Mouse (Mus musculus): Measurements from ENCODE around the gene Spsb1.
A peak's percentile ranks its signal among the peaks of the same experiment; 100 is the strongest.

Gene Spsb1

DNA sequence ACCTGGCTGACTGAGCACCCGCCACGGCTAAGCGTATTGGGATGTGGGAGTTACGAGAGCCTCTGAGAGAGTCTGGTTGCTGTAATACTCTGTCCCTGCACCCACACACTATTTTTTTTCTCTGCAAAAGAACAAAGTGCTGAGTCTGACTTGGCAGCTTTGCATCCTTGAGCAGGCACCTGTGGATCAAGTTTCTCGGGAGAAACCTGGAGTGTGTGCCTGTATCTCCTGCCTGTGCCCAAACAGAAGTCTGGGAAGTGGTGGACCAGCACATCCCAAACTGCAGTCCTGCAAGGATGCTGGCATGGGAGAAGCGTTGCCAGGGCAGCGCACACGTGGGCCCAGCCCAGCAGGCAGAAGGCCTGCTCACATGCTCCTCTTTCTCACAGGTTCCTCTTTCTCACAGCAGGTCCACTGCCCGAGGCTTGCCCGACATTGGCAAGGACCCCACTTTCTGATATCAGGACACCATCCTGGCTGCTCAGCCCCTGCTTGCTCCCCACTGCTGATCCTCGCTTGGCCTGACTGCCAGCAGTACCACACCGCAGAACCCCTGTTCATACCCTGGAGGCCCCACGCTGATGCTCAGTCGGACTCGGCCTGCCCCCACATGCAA, 36.3 kb downstream of the Spsb1 start:
- DNase-seq (ENCODE audit: low spot score in 2 of 2), result no peak

DNA sequence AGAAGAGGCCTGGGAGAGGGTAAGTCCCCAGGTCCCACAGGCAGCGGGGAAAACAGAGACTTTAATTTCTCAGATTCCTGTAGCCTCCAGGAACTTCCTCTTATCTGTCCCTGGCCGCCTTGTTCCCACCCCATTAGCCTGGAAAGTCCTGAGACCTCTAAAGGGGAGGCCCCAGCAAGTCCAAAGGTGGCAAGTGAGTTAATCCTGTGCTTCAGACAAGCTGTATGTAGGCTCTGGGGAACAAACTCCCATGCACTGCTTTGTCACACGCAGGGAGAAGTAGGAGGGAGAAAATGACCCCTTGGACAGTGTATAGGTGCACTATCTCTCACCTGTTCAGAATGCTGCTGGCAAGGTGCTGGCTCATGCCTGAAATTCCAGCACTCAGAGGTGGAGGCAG, 38.0 kb downstream of the Spsb1 start:
- no peak for DNase-seq (ENCODE audit: low spot score in 2 of 2)

DNA sequence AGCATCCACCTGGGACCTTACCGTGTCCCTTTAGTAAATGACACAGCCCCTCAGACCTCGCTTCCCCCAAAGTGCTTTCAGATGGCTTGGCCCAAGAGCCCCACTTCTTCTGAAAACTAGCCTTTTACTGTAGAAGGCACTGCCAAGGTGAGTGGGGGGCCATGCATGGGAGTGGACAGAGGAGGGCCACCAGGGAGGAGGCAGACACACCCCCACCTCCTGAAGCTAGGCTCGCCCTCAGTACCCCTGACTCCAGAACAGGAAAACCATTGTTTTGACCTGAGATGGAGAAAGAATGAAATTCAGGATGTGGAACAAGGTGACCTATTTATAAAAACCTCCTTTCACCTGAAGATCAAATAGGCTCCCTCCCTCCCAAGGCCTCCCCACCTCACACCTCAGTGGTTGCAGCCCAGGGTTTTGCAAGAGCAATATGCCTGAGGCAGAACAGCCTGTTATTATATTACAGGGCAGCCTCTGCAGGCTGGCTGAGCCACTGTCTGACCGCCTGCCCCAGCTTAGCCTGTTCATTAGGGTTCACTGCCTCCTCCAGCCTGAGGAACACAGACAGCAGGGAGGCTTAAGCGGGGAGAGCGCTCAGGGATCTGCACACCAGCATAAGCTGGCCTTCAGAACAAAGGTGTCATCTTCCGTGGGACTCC, 41.0 kb downstream of the Spsb1 start:
- DNase-seq (ENCODE audit: low spot score in 2 of 2), result no peak

GRCm38 (mm10) chr4:149912451-149912850, 42.4 kb downstream of the Spsb1 start:
- DNase-seq (ENCODE audit: low spot score in 2 of 2), result no peak

- DNase-seq (ENCODE audit: low spot score in 2 of 2), result no peak
These were observed 44.3 kb downstream of the Spsb1 start for GRCm38 (mm10) chr4:149910558-149910957.

GRCm38 (mm10) chr4:149909551-149909950, 45.3 kb downstream of the Spsb1 start:
- DNase-seq (ENCODE audit: low spot score in 2 of 2), result no peak

DNA sequence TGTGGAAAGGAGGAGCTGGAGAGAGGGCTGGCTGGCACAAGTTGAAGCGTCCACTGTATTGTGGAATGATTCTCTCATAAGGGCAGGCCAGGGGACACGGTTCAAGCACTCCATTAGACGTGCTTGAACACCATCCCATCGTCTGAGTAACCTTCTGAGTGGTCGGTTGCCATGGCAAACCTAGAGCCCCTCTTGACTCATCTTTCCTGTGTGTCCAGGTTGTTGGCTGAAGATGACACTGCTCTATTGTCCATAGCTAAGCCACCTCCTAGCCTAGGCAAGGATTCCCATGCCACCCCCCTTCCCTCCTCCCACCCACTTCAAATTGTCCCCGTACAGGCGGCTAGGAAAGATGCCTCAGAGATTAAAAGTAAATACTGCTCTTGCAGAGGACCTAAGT, 45.9 kb downstream of the Spsb1 start:
- DNase-seq (ENCODE audit: low spot score in 2 of 2), result no peak

DNA sequence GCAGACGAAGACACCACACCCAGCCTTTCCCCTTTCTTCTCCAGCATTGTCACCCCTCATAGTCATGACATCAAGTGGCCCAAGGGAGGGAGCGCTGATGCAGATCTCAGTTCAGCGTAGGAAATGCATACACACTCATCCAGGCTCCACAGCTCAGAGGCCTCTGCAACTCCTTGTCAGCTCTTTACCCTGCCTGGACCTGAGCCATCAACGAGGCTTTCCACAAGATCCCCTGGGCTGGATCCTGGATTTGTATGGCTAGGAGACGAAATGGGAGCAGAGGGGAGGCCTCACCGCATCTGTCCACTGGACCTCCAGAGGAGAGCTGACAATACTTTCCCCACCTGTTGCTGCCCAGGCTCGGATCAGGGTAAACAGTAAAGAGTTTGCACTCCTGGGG, 47.2 kb downstream of the Spsb1 start:
- DNase-seq (ENCODE audit: low spot score in 2 of 2), result no peak

DNA sequence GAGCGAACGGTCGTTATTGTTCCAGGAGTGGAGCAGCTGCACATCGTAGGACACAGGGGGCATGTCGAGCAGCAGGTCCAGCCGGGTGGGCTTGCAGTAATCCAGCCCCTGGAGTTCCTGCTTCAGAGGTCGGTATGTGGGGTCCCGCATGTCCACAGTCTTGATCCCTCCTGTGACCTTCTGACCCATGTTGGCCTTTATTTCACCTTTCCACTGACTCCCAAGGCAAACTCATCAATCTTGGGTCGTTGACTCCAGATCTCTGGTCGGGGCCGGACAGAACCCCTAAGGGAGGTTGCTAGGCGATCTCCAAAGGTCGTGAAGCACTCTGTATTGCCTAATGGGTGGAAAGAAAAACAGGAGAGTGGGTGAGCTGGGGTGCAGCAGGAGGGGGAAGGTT, 47.9 kb downstream of the Spsb1 start:
- DNase-seq (ENCODE audit: low spot score in 2 of 2), result no peak

- DNase-seq (ENCODE audit: low spot score in 2 of 2), result no peak
These were observed 49.4 kb downstream of the Spsb1 start for GRCm38 (mm10) chr4:149905302-149905974.

DNA sequence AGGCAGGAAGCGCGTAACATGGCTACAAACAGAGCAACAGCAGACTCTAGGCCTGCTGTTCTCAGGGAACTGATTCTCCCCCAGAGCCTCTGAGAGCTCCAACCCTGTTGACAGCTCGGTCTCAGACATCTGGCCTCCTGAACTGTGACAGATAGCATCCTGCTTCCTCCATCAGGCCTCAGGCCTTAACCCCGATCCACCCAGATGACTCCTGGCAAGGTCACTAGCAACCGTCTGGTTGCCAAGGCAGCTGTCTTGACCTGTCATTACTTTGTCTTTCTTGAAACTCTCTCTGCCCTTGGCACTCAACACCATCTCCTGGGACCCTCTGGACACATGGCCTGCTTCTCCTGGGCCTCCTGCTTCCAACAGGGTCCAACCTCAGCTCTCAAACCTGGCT, 51.8 kb downstream of the Spsb1 start:
- no peak for DNase-seq (ENCODE audit: low spot score in 2 of 2)

- no peak for DNase-seq (ENCODE audit: low spot score in 2 of 2)
These were observed 53.5 kb downstream of the Spsb1 start for GRCm38 (mm10) chr4:149901349-149901782.

- no peak for DNase-seq (ENCODE audit: low spot score in 2 of 2)
These were observed 57.1 kb downstream of the Spsb1 start for GRCm38 (mm10) chr4:149897661-149898260.

GRCm38 (mm10) chr4:149896024-149896538, 58.8 kb downstream of the Spsb1 start:
- DNase-seq (ENCODE audit: low spot score in 2 of 2), result no peak

DNA sequence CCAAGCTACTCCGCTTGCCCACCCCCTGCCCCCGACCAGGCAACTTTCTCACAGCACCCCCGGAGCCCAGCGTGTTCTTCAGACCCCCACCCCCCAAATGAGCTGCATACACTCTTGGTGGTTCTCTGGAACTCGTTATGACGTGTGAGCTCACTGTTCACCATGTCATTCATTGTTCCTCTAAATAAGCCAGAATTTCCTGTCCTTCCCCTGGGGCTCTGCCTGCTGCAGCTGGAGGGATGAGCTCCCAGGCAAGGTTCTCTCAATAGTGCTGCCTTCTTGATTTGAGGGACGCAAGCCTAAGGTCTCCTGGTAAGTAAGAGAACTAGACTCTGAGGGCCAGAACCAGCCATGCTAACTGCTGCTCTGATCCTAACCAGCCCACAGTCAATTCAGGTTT, 59.6 kb downstream of the Spsb1 start:
- no peak for DNase-seq (ENCODE audit: low spot score in 2 of 2)

DNA sequence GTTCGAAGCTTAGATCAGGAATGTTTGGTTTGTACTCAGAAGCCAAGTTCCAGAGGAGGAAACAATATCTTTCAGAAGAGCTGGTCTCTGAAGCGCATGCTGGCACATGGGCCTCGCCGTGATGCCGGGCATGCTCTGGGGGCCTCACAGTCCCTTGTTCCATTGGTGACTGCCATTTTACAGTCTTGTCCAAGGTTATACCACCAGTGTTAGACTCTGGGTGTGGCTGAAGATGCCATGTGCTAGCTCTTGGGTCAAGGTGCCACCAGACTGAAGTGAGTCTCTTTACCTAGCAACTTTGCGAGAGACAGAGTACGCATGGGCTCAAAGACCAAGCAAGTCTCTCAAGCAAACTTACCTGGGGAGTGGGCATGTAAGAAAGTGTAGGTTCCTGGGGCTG, 60.5 kb downstream of the Spsb1 start:
- no peak for DNase-seq (ENCODE audit: low spot score in 2 of 2)

GRCm38 (mm10) chr4:149893611-149894151, 61.2 kb downstream of the Spsb1 start:
- peak in 1 of 2 experiments; percentile 61 for DNase-seq (ENCODE audit: low spot score in 2 of 2)

DNA sequence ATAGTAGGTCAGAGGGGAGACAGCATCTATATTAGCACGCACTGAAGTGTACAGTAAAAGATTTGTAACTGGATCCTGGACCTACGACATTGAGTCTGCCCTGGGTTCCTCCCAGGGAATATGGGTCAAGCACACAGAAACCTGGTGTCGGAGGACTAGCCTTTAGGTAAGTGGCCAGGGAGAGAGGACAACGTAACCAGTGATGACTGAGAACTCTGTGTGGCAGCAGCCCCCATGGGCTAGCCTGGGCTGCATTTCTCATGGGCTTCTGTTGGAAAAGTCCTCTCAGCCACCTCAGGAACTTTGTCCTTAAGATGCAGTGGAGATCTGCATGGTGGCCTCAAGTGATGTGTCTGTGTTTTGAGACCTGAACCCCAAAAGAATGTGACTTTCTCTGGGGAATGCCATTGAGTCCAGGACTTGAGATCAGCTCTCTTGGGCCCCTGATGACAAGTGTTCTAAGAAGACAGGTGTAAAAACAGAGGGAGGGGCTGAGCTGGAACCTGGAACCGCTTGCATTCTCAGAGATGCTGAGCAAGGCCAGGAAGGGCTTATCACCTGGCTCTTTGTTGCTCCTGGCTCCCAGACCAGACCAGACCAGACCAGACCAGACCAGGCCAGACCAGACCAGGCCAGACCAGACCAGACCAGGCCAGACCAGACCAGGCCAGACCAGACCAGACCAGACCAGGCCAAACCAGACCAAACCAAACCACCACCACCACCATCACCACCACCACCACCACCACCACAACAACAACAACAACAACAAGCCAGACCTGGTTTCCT, 63.5 kb downstream of the Spsb1 start:
- DNase-seq (ENCODE audit: low spot score in 2 of 2), result no peak

GRCm38 (mm10) chr4:149890551-149890950, 64.3 kb downstream of the Spsb1 start:
- peak in 1 of 2 experiments; percentile 50 for DNase-seq (ENCODE audit: low spot score in 2 of 2)

DNA sequence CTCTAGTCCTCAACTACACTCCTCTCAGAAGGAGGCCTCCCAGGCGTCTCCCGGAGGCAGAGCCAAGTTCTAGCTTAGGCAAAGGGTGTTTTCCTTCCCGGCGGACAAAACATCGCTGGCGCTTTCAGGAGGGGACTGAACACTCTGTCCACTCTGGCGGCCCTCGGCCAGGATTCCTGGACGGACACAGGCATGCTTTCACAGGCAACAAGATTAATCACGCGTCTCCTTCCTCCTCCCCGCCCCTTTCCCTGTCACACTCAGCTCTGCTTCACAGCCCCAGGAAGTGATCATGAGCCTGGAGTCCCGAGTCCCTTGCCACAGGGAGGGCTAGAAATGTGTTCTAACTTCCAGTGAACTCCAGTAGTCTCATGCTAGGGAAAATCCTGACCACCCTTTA, 65.0 kb downstream of the Spsb1 start:
- peak; percentile 60 to 91 for DNase-seq (ENCODE audit: low spot score in 2 of 2)

GRCm38 (mm10) chr4:149888736-149889470, 65.9 kb downstream of the Spsb1 start:
- no peak for DNase-seq (ENCODE audit: low spot score in 2 of 2)

Data from urinary bladder, adult 18-20 months (tissue).